Mouse (Mus musculus) granulocyte monocyte progenitor cell, adult 5-6 weeks (primary cell): ENCODE data around the gene Tnfrsf4. TPM values are rescaled to one million over a fixed set of nuclear protein-coding genes. Genes with fewer than 3 reads are reported as not detected.

Experiments used
- ATAC-seq: replicated peaks from 2 replicates; pipeline ENCODE4 v1.8.0; 2016; ENCODE audit warnings: mild to moderate bottlenecking, moderate TSS enrichment, inconsistent platforms; ENCODE audit not compliant: poor library complexity, severe bottlenecking
- total RNA-seq, 2 experiments: library from RNA; stranded (forward) in 1 of 2; stranded (reverse) in 1 of 2; fragments of 200-712, 200-1000 nt in 1 of 2; fragments of >200 nt in 1 of 2; fragmentation: Nextera tagmentation in 1 of 2; gene quantifications; 2 replicates each; pipeline ENCODE4 v1.2.3; 2014 to 2017

The Tnfrsf4 gene
- total RNA-seq (2014; fragmentation: Nextera tagmentation) (2.2 TPM in 1 of 2 replicates, not detected in the other), total RNA-seq (2017) (1.1 TPM in 1 of 2 replicates, not detected in the other)

DNA sequence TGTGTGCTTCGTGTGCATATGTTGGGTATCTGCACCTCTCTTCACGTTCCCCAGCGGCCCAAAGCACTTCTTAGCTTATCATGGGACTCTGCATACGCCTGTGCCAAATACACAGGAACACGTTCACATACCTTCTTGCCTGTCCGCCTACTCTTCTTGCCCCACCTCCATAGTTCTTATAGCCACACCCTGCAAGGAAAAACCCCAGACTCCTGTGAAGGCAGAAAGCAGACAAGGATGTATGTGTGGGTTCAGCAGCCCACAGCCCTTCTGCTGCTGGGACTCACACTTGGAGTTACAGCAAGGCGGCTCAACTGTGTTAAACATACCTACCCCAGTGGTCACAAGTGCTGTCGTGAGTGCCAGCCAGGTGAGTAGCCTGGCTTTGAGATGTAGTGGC, at the start of gene Tnfrsf4:
Tnfrsf4 (plus strand) TSS at position 207 of the 400 bp plus-strand sequence.
- no peak for ATAC-seq

DNA sequence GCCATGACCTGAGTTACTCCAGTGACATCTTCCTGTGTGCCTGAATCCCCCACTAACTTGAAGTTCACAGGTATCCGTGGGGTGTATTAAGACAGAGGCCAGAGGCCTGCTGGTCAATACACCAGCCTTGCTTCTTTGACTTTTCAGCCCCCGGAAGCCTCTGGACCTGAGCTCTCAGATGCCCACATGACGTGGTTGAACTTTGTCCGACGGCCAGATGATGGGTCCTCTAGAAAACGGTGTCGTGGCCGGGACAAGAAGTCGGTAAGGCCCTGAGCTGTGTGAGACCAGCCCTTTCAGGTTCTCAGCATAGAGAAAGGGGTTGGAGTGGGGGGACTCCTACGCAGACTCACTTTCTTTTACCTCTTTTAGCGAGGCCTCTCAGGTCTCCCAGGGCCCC, 49.2 kb upstream of the Tnfrsf4 start:
- ATAC-seq, result no peak

DNA sequence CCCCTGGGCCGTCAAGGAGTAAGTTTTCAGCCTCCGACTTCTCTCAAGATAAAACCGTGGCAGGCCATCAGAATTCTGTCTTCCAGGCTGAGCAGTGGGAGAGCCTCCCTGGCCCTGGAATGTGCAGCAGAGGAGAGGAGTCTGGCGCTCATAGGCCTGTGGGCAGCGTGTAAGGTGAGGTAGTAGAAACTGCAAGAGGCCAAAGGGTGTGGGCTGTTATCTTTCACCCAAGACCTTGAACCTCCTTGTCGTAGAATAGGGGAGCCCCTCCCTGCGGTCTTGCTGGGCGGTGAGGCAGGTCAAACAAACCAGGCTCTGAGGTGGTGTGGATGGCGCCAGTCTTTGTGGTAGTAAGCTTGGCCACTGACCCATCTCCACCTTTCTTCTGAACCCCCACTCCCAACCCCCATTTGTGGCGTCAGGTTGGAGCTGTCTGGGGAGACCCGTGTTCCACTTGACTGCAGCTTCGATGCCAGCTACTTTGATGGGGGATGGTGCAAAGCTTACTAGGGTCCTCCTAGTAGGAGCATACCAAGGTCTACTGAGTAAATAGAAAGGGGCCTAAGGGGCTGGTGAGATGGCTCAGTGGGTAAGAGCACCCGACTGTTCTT, 44.5 kb upstream of the Tnfrsf4 start:
- no peak for ATAC-seq

DNA sequence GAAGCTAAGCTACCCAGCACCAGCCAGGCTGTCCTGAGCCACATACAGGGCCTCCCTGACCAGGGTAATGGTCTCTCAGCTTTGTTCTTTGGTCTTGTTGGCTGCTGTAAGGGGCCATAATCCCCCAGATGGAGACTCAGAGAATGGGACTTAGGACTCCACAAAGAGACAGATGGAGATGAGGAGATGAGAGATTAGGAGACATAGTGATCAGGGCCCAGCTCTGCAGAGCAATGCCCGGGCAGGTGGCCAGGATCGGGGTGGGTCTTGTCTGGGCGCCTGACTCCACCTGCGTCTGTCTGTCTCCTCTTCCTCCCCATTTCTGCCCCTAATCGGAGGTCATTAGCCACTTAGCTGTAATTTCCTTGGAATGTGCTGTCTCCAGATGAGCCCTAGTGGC, 43.4 kb upstream of the Tnfrsf4 start:
- no peak for ATAC-seq

DNA sequence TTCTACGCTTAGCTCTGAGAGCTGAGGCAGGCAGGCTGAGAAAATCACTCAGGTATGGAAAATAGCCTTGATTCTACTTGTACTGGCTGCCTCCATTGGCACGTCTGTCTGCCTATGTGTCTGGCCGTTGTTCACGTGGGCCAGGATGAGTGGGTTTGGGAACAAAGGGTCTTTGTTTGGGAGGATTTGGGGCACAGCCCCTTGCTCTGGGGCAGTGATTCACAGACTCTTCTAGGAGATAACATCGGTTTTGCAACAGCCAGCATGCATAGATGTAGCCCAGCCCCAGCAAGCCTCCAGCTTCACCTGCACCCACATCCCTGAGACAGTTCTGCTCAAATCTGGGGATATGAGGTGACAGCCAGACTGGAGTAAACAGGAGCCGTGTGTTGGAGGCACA, 41.0 kb upstream of the Tnfrsf4 start:
- ATAC-seq, result no peak

DNA sequence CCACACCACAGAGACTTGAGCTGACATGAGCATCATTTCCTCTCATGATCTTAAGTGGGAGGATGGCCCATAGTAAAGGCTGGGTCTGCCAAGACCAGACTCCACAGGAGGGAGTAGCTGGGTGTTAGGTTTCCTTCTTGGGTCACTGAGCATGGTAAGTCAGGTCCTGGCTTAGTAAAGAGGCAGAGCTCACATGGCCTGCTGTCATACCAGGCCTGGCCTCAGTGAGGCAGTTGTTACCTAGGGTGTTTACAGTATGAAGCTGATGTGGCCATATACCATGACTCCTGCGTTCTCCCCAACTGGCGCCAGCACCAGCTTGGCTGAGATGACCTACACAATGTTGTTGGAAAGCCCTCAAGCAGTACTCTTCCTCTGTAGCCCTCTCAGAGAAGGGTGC, 40.4 kb upstream of the Tnfrsf4 start:
- no peak for ATAC-seq

DNA sequence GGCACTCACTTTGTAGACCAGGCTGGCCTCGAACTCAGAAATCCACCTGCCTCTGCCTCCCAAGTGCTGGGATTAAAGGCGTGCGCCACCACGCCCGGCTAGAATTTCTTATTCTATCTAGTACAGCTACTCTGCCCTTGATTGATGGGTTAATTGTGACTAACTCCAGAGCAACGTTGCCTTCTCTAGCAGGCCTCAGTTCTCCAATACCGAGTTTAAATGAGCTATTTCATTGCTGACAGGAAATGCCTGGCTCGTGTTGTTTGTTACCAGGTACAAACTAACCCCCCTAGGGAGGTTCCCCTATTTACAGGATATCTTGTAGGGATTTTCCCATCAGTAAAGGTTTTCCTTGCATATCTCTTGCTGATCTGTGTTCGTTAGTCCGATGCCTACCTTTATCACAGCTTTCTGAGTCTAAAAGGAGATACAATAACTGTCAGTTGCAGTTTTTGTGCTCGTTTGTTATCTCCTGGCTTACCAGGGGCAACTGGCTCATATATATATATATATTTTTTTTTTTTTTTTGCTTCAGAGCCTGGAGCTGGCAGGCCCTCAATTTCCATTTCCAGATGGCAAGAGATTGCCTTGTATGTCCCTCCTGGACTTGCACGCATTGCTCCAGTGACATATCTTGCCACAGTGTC, 32.1 kb upstream of the Tnfrsf4 start:
- no peak for ATAC-seq

DNA sequence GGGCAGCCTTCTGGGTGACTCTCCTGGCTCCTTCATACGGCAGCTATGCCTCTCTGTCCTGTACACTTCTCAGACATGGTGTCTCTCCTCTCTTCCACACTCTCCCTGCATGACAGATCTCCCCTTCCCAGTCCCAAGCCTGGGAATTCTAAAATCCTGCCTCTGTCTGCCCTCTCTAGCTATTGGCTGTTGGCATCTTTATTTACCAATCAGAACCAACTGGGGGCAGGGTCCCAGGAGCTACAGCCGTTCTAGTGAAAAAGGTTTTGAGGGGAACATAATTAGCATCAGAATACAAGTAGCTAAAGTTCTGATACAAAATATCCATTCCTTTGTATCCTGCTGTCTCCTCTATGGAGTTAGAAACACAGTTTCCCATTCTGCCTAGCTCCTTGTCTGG, 29.9 kb upstream of the Tnfrsf4 start:
- no peak for ATAC-seq

DNA sequence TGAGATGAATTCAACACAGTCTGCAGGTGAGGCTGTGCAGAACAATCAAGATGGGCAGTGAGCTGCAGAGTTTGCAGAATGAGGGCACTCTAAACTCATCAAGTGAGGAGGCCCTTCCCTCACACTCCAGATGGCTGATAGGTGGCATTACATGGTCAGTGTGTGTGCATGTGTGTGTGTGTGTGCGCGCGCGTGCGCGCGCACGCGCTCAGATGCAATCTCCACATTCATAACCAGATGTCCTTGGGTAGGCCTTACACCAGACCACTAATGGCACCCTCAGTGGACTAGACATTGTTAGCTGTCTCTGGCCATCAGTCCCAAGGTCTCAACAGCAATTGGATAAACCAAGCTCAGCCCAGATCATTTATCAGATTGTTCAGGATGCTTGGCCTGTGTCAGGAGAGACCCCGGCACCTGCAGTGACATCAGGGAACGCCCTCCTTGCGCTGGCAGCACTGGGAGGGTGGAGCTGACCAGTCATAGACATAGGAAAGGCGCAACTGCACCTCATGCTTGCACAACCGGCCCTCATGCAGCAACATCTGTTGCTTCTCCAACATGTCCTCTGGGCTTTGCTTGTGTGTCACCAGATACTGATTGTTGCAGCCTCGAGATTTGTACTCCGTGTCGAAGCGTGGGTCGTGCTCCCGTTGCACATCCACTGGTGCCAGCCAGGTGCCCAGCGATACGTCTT, 22.3 kb upstream of the Tnfrsf4 start:
- peak; percentile 63 for ATAC-seq

DNA sequence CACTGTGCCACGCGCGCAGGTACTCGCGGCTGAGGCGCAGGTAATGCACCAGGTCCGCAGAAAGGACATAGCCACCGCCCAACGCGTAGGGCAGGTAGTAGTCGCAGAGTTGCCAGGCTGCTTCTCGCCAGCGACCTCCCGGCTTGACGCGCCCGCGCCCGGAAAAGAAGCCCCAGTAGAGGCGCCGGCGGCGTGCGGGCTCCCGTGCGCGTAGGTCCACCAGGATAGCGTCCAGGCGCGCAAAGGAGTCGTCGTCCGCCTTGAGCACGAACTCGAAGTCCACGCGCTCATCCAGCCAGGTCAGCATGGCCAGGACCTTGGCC, 21.8 kb upstream of the Tnfrsf4 start:
- ATAC-seq, result no peak

DNA sequence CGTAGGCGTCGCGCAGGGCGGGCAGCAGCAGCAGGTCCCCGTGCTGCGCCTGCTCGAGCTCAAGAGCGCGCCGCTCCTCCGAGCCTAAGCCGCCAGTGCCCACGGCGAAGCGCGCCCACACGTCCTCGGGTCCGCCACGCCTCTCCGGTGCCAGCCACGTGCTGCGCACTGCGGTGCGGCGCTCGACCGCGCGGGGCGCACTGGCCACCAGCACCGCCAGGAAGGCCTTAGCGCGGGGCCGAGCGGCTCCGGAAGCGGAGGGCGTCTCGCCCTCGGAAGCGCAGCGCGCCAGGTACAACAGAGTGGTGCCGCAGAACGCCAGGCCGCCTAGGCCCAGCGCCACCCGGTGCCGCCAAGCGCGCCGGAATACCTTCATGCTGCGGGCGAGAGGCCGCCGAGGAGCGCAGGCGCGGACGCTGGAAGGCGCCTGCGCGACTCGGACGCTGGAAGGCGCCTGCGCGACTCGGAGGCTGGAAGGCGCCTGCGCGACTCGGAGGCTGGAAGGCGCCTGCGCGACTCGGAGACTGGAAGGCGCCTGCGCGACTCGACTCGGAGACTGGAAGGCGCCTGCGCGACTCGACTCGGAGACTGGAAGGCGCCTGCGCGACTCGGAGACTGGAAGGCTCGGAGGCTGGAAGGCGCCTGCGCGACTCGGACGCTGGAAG, 21.3 kb upstream of the Tnfrsf4 start, which contains the start of the genes B3galt6 and Sdf4:
B3galt6 (minus strand) TSS at position 409 of the 665 bp plus-strand sequence.
Sdf4 (plus strand) TSS at position 632 of the 665 bp plus-strand sequence.
- ATAC-seq, result peak; percentile 69

DNA sequence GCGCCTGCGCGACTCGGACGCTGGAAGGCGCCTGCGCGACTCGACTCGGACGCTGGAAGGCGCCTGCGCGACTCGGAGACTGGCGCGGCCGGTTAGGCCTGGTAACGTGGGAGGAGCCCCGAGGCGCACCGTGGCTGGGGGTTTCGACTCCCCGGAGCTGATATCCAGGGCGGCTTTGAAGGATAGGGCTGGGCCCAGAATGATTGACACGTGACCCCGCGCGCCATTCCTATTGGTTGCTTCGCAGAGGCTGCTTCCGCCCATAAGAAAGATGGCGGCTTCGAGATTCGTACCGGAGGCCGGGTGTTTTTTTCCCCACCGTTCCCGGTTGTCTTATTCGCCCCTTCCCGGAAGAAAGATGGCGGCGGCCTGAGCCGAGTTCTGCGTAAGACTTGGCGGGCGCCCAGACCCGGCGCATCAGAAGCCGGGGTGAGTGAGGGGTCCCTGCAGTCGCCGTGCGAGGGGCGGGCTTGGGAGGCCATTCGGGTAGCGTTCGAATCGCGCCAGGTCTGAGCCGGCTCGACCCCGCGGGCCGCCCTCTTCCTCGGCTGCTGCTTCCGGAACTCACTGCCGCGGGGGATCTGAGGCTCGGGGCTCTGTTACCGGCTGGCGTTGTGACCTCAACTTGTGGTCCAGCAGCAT, 20.6 kb upstream of the Tnfrsf4 start:
- ATAC-seq, result peak; percentile 57

DNA sequence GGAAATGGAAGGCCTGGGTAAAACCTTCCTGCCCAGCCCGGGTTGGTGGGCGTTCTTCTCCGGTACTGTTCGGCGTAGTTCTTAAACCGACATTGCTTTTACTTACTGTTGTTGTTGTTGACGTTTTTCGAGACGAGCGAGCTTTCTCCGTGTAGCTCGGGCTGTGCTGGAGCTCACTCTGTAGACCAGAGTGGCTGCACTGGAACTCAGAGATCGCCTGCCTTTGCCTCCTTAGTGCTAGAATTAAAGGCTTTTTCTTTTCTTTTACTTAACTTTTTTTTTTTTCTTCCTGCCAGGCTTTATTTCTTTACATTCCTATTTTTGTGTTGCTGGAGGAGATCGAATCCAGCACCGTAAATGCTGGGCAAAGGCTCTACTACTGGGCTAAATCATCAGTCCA, 20.0 kb upstream of the Tnfrsf4 start:
- ATAC-seq, result no peak

DNA sequence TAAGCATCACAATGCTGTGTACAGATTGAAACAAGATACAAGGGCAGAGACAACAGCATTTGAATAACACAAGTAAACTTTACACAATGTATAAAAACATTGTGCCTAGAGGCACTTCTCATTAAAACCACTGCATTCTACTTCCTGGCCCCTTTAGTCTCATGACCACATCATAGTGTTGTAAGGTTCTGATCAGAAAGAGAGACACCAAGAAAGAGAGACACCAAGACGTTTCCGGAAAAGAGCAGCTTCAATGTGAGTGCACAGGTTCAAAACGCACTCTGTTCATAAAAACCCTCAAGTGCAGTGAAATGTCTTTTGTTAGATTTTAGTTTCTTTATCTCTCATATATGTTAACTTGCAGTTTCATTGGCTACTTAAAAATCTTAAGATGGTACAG, 9.5 kb upstream of the Tnfrsf4 start:
- ATAC-seq, result no peak

DNA sequence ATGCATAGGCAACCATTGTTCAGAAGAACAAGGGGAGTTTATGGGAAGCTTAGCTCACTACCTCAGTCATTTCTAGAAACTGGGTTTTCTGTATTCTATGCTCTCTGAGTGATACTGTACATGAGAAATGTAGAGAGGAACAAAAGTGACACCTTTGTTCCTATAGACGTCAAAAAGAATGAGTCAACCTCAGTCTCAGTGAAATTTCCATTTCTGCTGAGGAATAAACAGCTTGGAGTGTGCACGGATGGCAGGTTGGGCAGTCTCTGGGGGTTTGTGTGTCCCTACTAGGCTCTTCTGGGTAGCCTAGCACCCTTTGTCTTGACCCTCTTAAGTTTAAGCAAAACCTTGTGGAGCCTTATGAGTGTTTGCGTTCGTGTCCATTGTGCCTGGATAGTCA, 5.3 kb upstream of the Tnfrsf4 start:
- ATAC-seq, result no peak

DNA sequence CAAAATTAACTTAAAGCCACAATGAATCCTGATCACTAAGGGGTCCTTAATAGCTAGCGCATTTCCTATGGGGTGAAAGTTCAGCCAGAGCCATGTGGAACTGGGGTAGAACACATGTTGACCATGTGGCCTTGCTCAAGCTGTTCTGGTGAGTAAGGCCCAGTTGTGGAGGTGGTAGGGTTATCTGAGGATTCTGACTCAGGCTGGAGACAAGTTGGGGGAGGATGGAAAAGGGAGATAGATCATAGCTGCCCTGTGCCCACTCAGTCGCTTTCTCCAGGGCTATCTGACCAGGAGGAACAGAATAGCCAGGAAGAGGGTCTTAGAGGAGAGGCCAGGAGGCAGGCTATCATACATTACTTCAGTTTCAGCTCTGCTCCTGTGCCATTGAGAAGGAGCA, 793 bp downstream of the Tnfrsf4 start:
- ATAC-seq, result no peak

DNA sequence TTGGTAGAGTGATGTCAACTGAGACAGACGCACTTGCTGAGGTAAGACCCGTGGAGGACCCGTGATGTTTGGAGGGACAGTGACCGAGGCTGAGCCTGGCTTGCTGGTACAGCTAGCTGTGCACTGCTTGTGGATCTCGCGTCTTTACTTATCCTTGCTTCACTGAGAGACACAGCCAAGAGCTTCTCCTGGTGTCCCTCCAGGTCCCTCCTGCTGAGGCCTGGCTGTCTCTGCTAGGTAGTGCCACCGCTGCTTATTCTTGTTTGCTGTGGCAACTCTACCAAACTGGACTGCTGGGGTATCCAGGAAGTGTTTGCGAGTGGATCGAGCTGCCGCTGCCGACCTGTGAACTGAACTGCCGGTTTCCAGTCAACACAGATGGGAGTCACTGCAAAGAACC, 6.1 kb downstream of the Tnfrsf4 start:
- no peak for ATAC-seq

DNA sequence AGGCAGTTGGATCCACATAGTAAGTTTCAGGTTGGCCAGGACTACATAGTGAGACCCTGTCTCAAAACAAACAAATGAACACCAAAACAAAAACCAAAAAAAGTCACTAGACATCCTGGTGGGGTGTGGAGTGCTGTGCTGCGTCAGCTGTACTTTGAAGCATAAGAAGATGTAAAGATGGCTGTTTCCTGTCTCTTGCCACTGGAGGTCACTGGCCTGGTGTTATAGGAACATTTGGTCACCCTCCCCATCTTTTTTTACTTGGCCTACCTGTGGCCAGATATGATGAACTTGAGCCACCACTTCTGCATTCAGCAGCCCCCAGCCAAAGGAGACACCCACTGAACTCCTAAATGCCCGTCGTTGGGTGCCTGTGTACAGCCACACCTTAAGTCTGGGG, 7.7 kb downstream of the Tnfrsf4 start:
- ATAC-seq, result no peak

DNA sequence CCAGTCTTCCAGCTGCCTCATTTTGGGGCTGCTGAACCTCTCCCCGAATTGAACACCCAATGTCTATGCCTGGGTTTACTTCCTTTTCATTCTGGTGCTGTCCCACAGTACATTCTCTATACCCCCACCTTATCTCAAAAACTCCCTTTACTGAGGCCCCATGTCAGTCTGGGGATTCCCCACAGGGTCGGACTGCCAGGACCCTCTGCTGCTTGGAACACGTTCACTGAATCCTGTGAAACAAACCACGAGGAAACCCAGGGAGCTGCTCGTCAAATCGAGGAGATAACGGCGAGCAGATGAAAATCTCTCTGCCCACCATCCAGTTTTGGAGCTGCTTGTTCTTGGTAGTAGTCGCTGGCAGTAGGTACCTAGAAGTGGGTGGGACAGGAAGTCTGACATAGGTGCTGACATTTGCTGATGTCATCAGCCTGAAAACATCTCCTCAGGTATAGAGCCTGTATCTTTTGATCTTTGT, 8.3 kb downstream of the Tnfrsf4 start:
- no peak for ATAC-seq

DNA sequence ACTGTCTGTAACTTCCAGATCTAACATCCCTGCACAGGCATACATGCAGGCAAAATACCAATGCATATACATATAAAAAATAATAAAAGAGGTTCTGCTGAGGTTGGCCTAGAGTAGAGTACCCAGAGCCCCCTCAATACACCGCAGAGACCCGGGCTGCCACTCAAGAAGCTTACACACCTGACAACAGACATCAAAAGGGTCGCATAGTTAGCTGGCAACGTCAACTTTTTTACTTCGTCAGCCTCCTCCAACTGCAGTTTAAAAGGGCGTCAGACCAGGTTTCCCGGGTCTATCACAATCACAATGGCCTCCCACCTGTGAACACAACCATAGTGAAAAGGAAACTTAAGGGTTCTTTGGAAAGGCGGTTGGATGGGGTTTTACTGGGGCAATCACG, 9.9 kb downstream of the Tnfrsf4 start:
- no peak for ATAC-seq

DNA sequence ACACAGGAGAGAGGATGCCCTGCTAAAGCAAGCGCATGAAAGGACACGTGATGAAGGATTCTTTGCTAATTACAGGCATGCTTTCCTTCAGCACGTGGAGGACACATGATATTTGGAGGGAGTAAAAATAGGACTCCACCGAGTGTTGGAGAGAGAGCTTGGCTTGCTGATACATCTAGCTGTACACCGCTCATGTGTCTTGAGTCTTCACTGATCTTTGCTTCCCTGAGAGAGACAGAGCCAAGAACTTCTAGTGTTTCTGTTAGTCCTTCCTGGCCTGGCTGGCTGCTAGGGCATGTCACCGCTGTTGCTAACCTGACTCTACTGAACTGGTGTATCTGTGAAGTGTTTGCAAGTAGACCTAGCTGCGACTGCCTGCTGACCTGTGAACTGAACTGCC, 10.5 kb downstream of the Tnfrsf4 start:
- ATAC-seq, result no peak
